Mouse (Mus musculus) hindbrain, embryonic 13.5 days (tissue): ENCODE data around the gene Pex12. TPM values are rescaled to one million over a fixed set of nuclear protein-coding genes. Genes with fewer than 3 reads are reported as not detected.
A peak's percentile ranks its signal among the peaks of the same experiment; 100 is the strongest.

Source experiments
- ATAC-seq: fragments of 200-750 bp; cut with Nextera tagmentation; 2 replicates; pipeline ENCODE4 v1.8.0; 2017; ENCODE audit warnings: moderate TSS enrichment; ENCODE audit not compliant: low FRiP score
- H3K27ac ChIP-seq: fragments of 300-500 bp; sonication (generic); 2 replicates; pipeline ENCODE4 v1.5.1; 2015; ENCODE audit warnings: inconsistent platforms, mild to moderate bottlenecking, moderate library complexity
- H3K27me3 ChIP-seq: fragments of 300-500 bp; sonication (generic); 2 replicates; pipeline ENCODE4 v1.6.1; 2015; ENCODE audit warnings: mild to moderate bottlenecking, inconsistent platforms
- H3K36me3 ChIP-seq: fragments of 300-500 bp; sonication (generic); 2 replicates; pipeline ENCODE4 v1.6.1; 2015; ENCODE audit warnings: mild to moderate bottlenecking, inconsistent platforms
- H3K4me1 ChIP-seq: fragments of 300-500 bp; sonication (generic); replicated peaks from 2 replicates; pipeline ENCODE4 v1.6.1; 2015; ENCODE audit warnings: inconsistent platforms
- H3K4me2 ChIP-seq: fragments of 300-500 bp; sonication (generic); 2 replicates; pipeline ENCODE4 v1.6.1; 2015; ENCODE audit warnings: inconsistent platforms, mild to moderate bottlenecking, moderate library complexity
- H3K4me3 ChIP-seq: fragments of 300-500 bp; sonication (generic); 2 replicates; pipeline ENCODE4 v1.5.1; 2015; ENCODE audit warnings: mild to moderate bottlenecking, inconsistent platforms
- H3K9ac ChIP-seq: fragments of 300-500 bp; sonication (generic); 2 replicates; pipeline ENCODE4 v1.6.1; 2015; ENCODE audit warnings: mild to moderate bottlenecking, inconsistent platforms
- H3K9me3 ChIP-seq: fragments of 300-500 bp; sonication (generic); 2 replicates; pipeline ENCODE4 v1.6.1; 2016; ENCODE audit warnings: inconsistent platforms
- WGBS: fragments of 180-500 bp; shearing (Covaris S2); methylation state at CpG from one replicate; pipeline ENCODE4 v1.1.7; 2015; 5-methylcytosine and 5-hydroxymethylcytosine counted together
- polyA plus RNA-seq: library from polyadenylated mRNA; unstranded; fragments of >200 nt; fragmentation: Nextera tagmentation; extraction: Ambion mirVana; gene quantifications from 2 replicates; pipeline ENCODE4 v1.2.1, GENCODE M21; 2015

Gene Pex12
- polyA plus RNA-seq, 1 experiment from 2014 or later: 16.8 TPM

GRCm38 (mm10) chr11:83301431-83301831 is 955 bp downstream of the Pex12 start:
- H3K4me3 ChIP-seq: no peak overlapping the region
- H3K27me3 ChIP-seq: no peaks in the 10 kb centered on the region
- H3K9me3 ChIP-seq: no peaks in the 10 kb centered on the region
- 66% methylated on average over 2 of the region's 2 CpGs for WGBS
- no peak overlapping the region for H3K9ac ChIP-seq
- H3K4me2 ChIP-seq: no peak overlapping the region
- peaks cover 4% of the 10 kb centered on the region for H3K36me3 ChIP-seq
- no peak overlapping the region for H3K27ac ChIP-seq
- no peak for ATAC-seq
- H3K4me1 ChIP-seq: peaks cover 52% of the 10 kb centered on the region

GRCm38 (mm10) chr11:83299724-83300123 is 2.7 kb downstream of the Pex12 start:
- ATAC-seq: no peak

GRCm38 (mm10) chr11:83298225-83299195 is 3.9 kb downstream of the Pex12 start, which contains the start of gene Ap2b1:
Gene Ap2b1, plus strand, starts transcription at chr11:83299024.
- Histone ChIP-seq H3K9ac (peak within 1 kb of the TSS; percentile 88), H3K27ac (peak within 1 kb of the TSS; percentile 92), H3K27me3 (no peaks in the 10 kb centered on the region), H3K4me2 (peak within 1 kb of the TSS; percentile 83), H3K9me3 (no peaks in the 10 kb centered on the region), H3K4me1 (peaks cover 40% of the 10 kb centered on the region), H3K4me3 (peak within 1 kb of the TSS; percentile 72), H3K36me3 (peaks cover 18% of the 10 kb centered on the region)
- peak; percentile 92 for ATAC-seq
- 2% methylated on average over 56 of the region's 56 CpGs for WGBS

More at GRCm38 (mm10) chr11:83299724-83300123, 2.7 kb downstream of the Pex12 start:
- Histone ChIP-seq H3K27me3 (no peaks in the 10 kb centered on the region), H3K4me1 (peaks cover 43% of the 10 kb centered on the region), H3K4me2 (peak overlapping the region; percentile 13; the same call in 1 of the 2 replicates), H3K27ac (no peak overlapping the region), H3K9me3 (no peaks in the 10 kb centered on the region), H3K36me3 (peaks cover 18% of the 10 kb centered on the region), H3K4me3 (no peak overlapping the region), H3K9ac (no peak overlapping the region)
- 93% methylated on average over 9 of the region's 9 CpGs for WGBS

- no peak for ATAC-seq
- Histone ChIP-seq H3K27ac (no peak overlapping the region), H3K4me1 (peaks cover 44% of the 10 kb centered on the region), H3K4me2 (peak overlapping the region; percentile 83), H3K9me3 (no peaks in the 10 kb centered on the region), H3K27me3 (no peaks in the 10 kb centered on the region), H3K9ac (peak overlapping the region; percentile 88), H3K4me3 (peak overlapping the region; percentile 72), H3K36me3 (peaks cover 18% of the 10 kb centered on the region)
- 78% methylated on average over 6 of the region's 6 CpGs for WGBS
Measured at GRCm38 (mm10) chr11:83297816-83298215, 4.6 kb downstream of the Pex12 start.

- WGBS: 98% methylated on average over 2 of the region's 2 CpGs
- H3K4me2 ChIP-seq: peak overlapping the region; percentile 93; the same call in 1 of the 2 replicates
- peaks cover 52% of the 10 kb centered on the region for H3K4me1 ChIP-seq
Measured at GRCm38 (mm10) chr11:83294133-83294532, 8.3 kb downstream of the Pex12 start.

GRCm38 (mm10) chr11:83293182-83293581 is 9.2 kb downstream of the Pex12 start:
- Histone ChIP-seq H3K4me2 (peak overlapping the region; percentile 93), H3K27me3 (no peaks in the 10 kb centered on the region), H3K4me1 (peaks cover 51% of the 10 kb centered on the region), H3K9me3 (no peaks in the 10 kb centered on the region), H3K9ac (peak overlapping the region; percentile 79), H3K4me3 (peak overlapping the region; percentile 65), H3K36me3 (peaks cover 18% of the 10 kb centered on the region), H3K27ac (no peak overlapping the region)
- 84% methylated on average over 1 of the region's 1 CpGs for WGBS
- no peak for ATAC-seq

More at GRCm38 (mm10) chr11:83294133-83294532, 8.3 kb downstream of the Pex12 start:
- Histone ChIP-seq H3K36me3 (peaks cover 18% of the 10 kb centered on the region), H3K27ac (no peak overlapping the region), H3K4me3 (no peak overlapping the region), H3K27me3 (no peaks in the 10 kb centered on the region), H3K9me3 (no peaks in the 10 kb centered on the region), H3K9ac (no peak overlapping the region)
- ATAC-seq: no peak

GRCm38 (mm10) chr11:83292251-83292587 is 10.2 kb downstream of the Pex12 start:
- H3K9me3 ChIP-seq: no peaks in the 10 kb centered on the region
- peak overlapping the region; percentile 65 for H3K4me3 ChIP-seq
- peak overlapping the region; percentile 58; the same call in 1 of the 2 replicates for H3K27ac ChIP-seq
- peaks cover 18% of the 10 kb centered on the region for H3K36me3 ChIP-seq
- ATAC-seq: no peak
- no peaks in the 10 kb centered on the region for H3K27me3 ChIP-seq
- peak overlapping the region; percentile 93 for H3K4me2 ChIP-seq
- H3K9ac ChIP-seq: peak overlapping the region; percentile 79
- H3K4me1 ChIP-seq: peaks cover 41% of the 10 kb centered on the region
- 5% methylated on average over 5 of the region's 5 CpGs for WGBS

GRCm38 (mm10) chr11:83291375-83292250 is 10.8 kb downstream of the Pex12 start:
- H3K4me2 ChIP-seq: peak overlapping the region; percentile 93
- H3K9ac ChIP-seq: peak overlapping the region; percentile 79
- peaks cover 37% of the 10 kb centered on the region for H3K4me1 ChIP-seq
- peaks cover 16% of the 10 kb centered on the region for H3K36me3 ChIP-seq
- peak; percentile 100 for ATAC-seq
- WGBS: under 1% methylated on average over 38 of the region's 38 CpGs
- H3K27me3 ChIP-seq: no peaks in the 10 kb centered on the region
- H3K9me3 ChIP-seq: no peaks in the 10 kb centered on the region
- peak overlapping the region; percentile 85 for H3K27ac ChIP-seq
- peak overlapping the region; percentile 65 for H3K4me3 ChIP-seq

GRCm38 (mm10) chr11:83289633-83290032 is 12.8 kb downstream of the Pex12 start:
- peaks cover 28% of the 10 kb centered on the region for H3K4me1 ChIP-seq
- H3K4me3 ChIP-seq: no peak overlapping the region
- no peak overlapping the region for H3K27ac ChIP-seq
- no peak overlapping the region for H3K4me2 ChIP-seq
- H3K36me3 ChIP-seq: no peaks in the 10 kb centered on the region
- no peaks in the 10 kb centered on the region for H3K9me3 ChIP-seq
- H3K9ac ChIP-seq: no peak overlapping the region
- H3K27me3 ChIP-seq: no peaks in the 10 kb centered on the region
- 76% methylated on average over 2 of the region's 2 CpGs for WGBS
- ATAC-seq: no peak

- H3K9me3 ChIP-seq: no peaks in the 10 kb centered on the region
- 95% methylated on average over 5 of the region's 5 CpGs for WGBS
- no peaks in the 10 kb centered on the region for H3K27me3 ChIP-seq
- H3K4me2 ChIP-seq: no peak overlapping the region
- no peak overlapping the region for H3K9ac ChIP-seq
- no peaks in the 10 kb centered on the region for H3K36me3 ChIP-seq
- no peak for ATAC-seq
- H3K4me3 ChIP-seq: no peak overlapping the region
- H3K4me1 ChIP-seq: peaks cover 25% of the 10 kb centered on the region
- no peak overlapping the region for H3K27ac ChIP-seq
Measured at GRCm38 (mm10) chr11:83289036-83289435, 13.3 kb downstream of the Pex12 start.

GRCm38 (mm10) chr11:83286566-83286965 is 15.8 kb downstream of the Pex12 start, which contains the start of gene Slfn14:
Gene Slfn14, minus strand, starts transcription at chr11:83286726.
- H3K4me2 ChIP-seq: no peak within 1 kb of the TSS
- no peak for ATAC-seq
- no peaks in the 10 kb centered on the region; the same call in 1 of the 2 replicates for H3K27me3 ChIP-seq
- peaks cover 5% of the 10 kb centered on the region for H3K4me1 ChIP-seq
- H3K36me3 ChIP-seq: no peaks in the 10 kb centered on the region
- no peak within 1 kb of the TSS for H3K9ac ChIP-seq
- 90% methylated on average over 1 of the region's 1 CpGs for WGBS
- H3K4me3 ChIP-seq: no peak within 1 kb of the TSS
- H3K9me3 ChIP-seq: no peaks in the 10 kb centered on the region
- no peak within 1 kb of the TSS for H3K27ac ChIP-seq

- Histone ChIP-seq H3K27ac (no peak overlapping the region), H3K4me3 (no peak overlapping the region), H3K9ac (no peak overlapping the region), H3K9me3 (no peaks in the 10 kb centered on the region), H3K36me3 (no peaks in the 10 kb centered on the region), H3K27me3 (peaks cover 3% of the 10 kb centered on the region; the same call in 1 of the 2 replicates), H3K4me1 (peaks cover under 1% of the 10 kb centered on the region; the same call in 1 of the 2 replicates), H3K4me2 (no peak overlapping the region)
- ATAC-seq: no peak
- WGBS: 92% methylated on average over 4 of the region's 4 CpGs
Measured at GRCm38 (mm10) chr11:83285627-83286026, 16.8 kb downstream of the Pex12 start.
